ENCODE assay signal across 8 mouse cellular contexts in genomic region chr1:19205649-19206048, GRCm38 (mm10). TPM values are rescaled to one million over a fixed set of nuclear protein-coding genes. Genes with fewer than 3 reads are reported as not detected.
DNase-seq lines count a peak whose midpoint lies in the region; ATAC-seq and TF ChIP-seq lines count a peak whose summit lies in the region.

No protein-coding gene starts in this region.

- H3K9me3 ChIP-seq in kidney, embryonic 15.5 days (replicated peaks): no peaks in the 10 kb centered on the region
- no peaks in the 10 kb centered on the region for H3K9me3 ChIP-seq in lung, postnatal 0 days (ENCODE audit: low read length)
- no peaks in the 10 kb centered on the region for H3K9me3 ChIP-seq in stomach, embryonic 16.5 days (replicated peaks; ENCODE audit: control insufficient read depth, low read length)

- peak; percentile 72 for TF ChIP-seq CTCF in lung, postnatal 0 days (IDR thresholded peaks at IDR 0.05)

- ATAC-seq in kidney, embryonic 15.5 days (replicated peaks; ENCODE audit: low FRiP score): peak; percentile 74; the same call in 1 of the 2 replicates
- no peak for ATAC-seq in lung, postnatal 0 days
- ATAC-seq in stomach, embryonic 16.5 days (ENCODE audit: insufficient read depth, low FRiP score): no peak
- no peak for ATAC-seq in megakaryocyte-erythroid progenitor cell, adult 5-6 weeks (replicated peaks; ENCODE audit: low FRiP score, low TSS enrichment, poor library complexity, severe bottlenecking)

- H3K9ac ChIP-seq in kidney, embryonic 15.5 days: no peak overlapping the region
- no peak overlapping the region for H3K9ac ChIP-seq in lung, postnatal 0 days (replicated peaks; ENCODE audit: low read depth)
- H3K9ac ChIP-seq in stomach, embryonic 16.5 days (ENCODE audit: low read length): no peak overlapping the region

- peak overlapping the region; percentile 34 for H3K4me3 ChIP-seq in kidney, embryonic 15.5 days (replicated peaks)
- no peak overlapping the region for H3K4me3 ChIP-seq in lung, postnatal 0 days (ENCODE audit: low read depth, low read length)
- peak overlapping the region; percentile 39 for H3K4me3 ChIP-seq in stomach, embryonic 16.5 days (replicated peaks; ENCODE audit: low read length)

- 2% methylated on average over 12 of the region's 12 CpGs for WGBS in kidney, embryonic 15.5 days
- 3% methylated on average over 12 of the region's 12 CpGs for WGBS in lung, postnatal 0 days
- WGBS in stomach, embryonic 16.5 days: 3% methylated on average over 12 of the region's 12 CpGs

- peak; percentile 11 for DNase-seq in left cerebral cortex, adult 11 months (ENCODE audit: low spot score)
- no peak for DNase-seq in left cerebral cortex, postnatal 36 days (ENCODE audit: low spot score in 2 of 2)
- peak; percentile 15 to 26 for DNase-seq in adrenal gland, postnatal 36 days
- peak; percentile 75 for DNase-seq in forelimb bud, embryonic 11.5 days (ENCODE audit: low read depth, low spot score)
- peak; percentile 32 for DNase-seq in lung, postnatal 0 days (ENCODE audit: low spot score)

- no peak overlapping the region for H3K27ac ChIP-seq in kidney, embryonic 15.5 days
- no peak overlapping the region for H3K27ac ChIP-seq in lung, postnatal 0 days (ENCODE audit: low read length)
- no peak overlapping the region for H3K27ac ChIP-seq in stomach, embryonic 16.5 days (ENCODE audit: low read length)

- H3K4me2 ChIP-seq in kidney, embryonic 15.5 days: peak overlapping the region; percentile 57
- peak overlapping the region; percentile 32 for H3K4me2 ChIP-seq in lung, postnatal 0 days (replicated peaks; ENCODE audit: low read depth, low read length)
- peak overlapping the region; percentile 48 for H3K4me2 ChIP-seq in stomach, embryonic 16.5 days (ENCODE audit: low read depth, low read length)

- no peaks in the 10 kb centered on the region for H3K36me3 ChIP-seq in kidney, embryonic 15.5 days
- no peaks in the 10 kb centered on the region for H3K36me3 ChIP-seq in lung, postnatal 0 days (ENCODE audit: insufficient read depth, low read length)
- no peaks in the 10 kb centered on the region for H3K36me3 ChIP-seq in stomach, embryonic 16.5 days (ENCODE audit: control insufficient read depth, insufficient read depth, low read length)

- peaks cover 13% of the 10 kb centered on the region for H3K4me1 ChIP-seq in kidney, embryonic 15.5 days
- H3K4me1 ChIP-seq in lung, postnatal 0 days (ENCODE audit: insufficient read depth, low read depth, low read length): no peaks in the 10 kb centered on the region
- no peaks in the 10 kb centered on the region for H3K4me1 ChIP-seq in stomach, embryonic 16.5 days (ENCODE audit: control insufficient read depth, insufficient read depth, low read length)

- H3K27me3 ChIP-seq in kidney, embryonic 15.5 days: peaks cover 54% of the 10 kb centered on the region
- peaks cover 22% of the 10 kb centered on the region for H3K27me3 ChIP-seq in lung, postnatal 0 days (replicated peaks; ENCODE audit: insufficient read depth, low read length)
- peaks cover 24% of the 10 kb centered on the region for H3K27me3 ChIP-seq in stomach, embryonic 16.5 days (ENCODE audit: control insufficient read depth, insufficient read depth, low read length)

- no peak for TF ChIP-seq EP300 in lung, postnatal 0 days (IDR thresholded peaks at IDR 0.05)

- intact Hi-C loops in left cerebral cortex, postnatal 36 days (cut with DNase I): loop anchor here (5.0 kb wide), 5 partner anchors 93 to 1307 kb away; no protein-coding TSS in a partner anchor

RNA-seq across cellular contexts. Expression of gene Tfap2b, which starts 3.1 kb away (rescaled TPM):
- 1 to 10 TPM in 1 of 2 experiments, under 1 TPM in 1; 0.94 to 2.2 TPM for total RNA-seq in left cerebral cortex, postnatal 36 days (2021)
- 1 to 10 TPM; 5.7 to 6.8 TPM for total RNA-seq in adrenal gland, postnatal 36 days (2021)
- polyA plus RNA-seq in kidney, embryonic 15.5 days (2015; fragmentation: Nextera tagmentation; extraction: Ambion mirVana): 55.7 and 57.6 TPM in 2 replicates
- polyA plus RNA-seq in lung, postnatal 0 days (2015; fragmentation: Nextera tagmentation; extraction: Ambion mirVana): 0.14 TPM in 1 of 2 replicates, not detected in the other
- 0.08 and 0.11 TPM in 2 replicates for polyA plus RNA-seq in stomach, embryonic 16.5 days (2015; fragmentation: Nextera tagmentation; extraction: Ambion mirVana)
- not detected in 2 replicates for total RNA-seq in megakaryocyte-erythroid progenitor cell, adult 5-6 weeks (2014; fragmentation: Nextera tagmentation)
- not detected in 2 replicates for total RNA-seq in megakaryocyte-erythroid progenitor cell, adult 5-6 weeks (2017)

Comparison
In these comparisons a context has a peak if more than half of its experiments do, and no peak if none do; other contexts are left out.
1. DNase-seq: peak in left cerebral cortex, adult 11 months (single experiment), adrenal gland, postnatal 36 days (2 of 2), forelimb bud, embryonic 11.5 days (single experiment) and lung, postnatal 0 days (single experiment); none in left cerebral cortex, postnatal 36 days (0 of 2).
2. Peak in every context shown above with its lines, with median percentiles within 50 percentile points of each other: H3K4me2 ChIP-seq.